Mouse (Mus musculus): Measurements from ENCODE around the gene Apold1. TPM values are rescaled to one million over a fixed set of nuclear protein-coding genes. Genes with fewer than 3 reads are reported as not detected.

Apold1 gene
- polyA plus RNA-seq, 1 experiment from 2014 or later, result 2.7 TPM

GRCm38 (mm10) chr6:134951364-134951763 lies 30.2 kb upstream of the Apold1 start:
- Histone ChIP-seq H3K27ac (replicated peaks) (no peak overlapping the region), H3K36me3 (replicated peaks) (peaks cover 20% of the 10 kb centered on the region), H3K4me1 (peaks cover 5% of the 10 kb centered on the region; the same call in 1 of the 2 replicates), H3K9me3 (no peaks in the 10 kb centered on the region), H3K27me3 (replicated peaks; ENCODE audit: low read depth, poor library complexity, severe bottlenecking) (no peaks in the 10 kb centered on the region), H3K4me3 (no peak overlapping the region)
- WGBS, result 67% methylated on average over 5 of the region's 5 CpGs
- no peak for DNase-seq (ENCODE audit: low spot score)

DNA sequence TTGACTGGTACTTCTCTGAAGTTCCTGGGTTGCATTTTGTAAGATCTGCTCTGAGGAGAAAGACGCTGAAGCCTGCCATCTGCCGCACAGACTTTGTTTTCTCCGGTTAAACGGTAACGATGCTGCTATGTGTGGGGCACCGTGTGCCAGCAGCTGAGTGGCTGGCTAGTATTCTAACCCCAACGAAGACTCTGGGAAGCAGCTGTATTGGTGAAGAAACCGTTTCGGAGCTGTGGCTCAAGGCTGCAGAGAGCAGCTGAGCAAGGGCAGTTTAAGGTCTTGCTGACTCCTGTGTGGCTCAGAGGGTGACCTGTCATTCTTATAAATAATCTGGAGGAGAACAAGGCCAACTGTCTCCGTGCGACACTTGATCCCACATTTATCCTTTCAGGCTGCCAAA lies 27.5 kb upstream of the Apold1 start:
- H3K9me3 ChIP-seq, result no peaks in the 10 kb centered on the region
- H3K27ac ChIP-seq (replicated peaks), result no peak overlapping the region
- H3K36me3 ChIP-seq (replicated peaks), result peaks cover 22% of the 10 kb centered on the region
- no peak for DNase-seq (ENCODE audit: low spot score)
- H3K4me1 ChIP-seq, result peaks cover 5% of the 10 kb centered on the region; the same call in 1 of the 2 replicates
- no peak overlapping the region for H3K4me3 ChIP-seq
- WGBS, result 80% methylated on average over 11 of the region's 11 CpGs
- H3K27me3 ChIP-seq (replicated peaks; ENCODE audit: low read depth, poor library complexity, severe bottlenecking), result no peaks in the 10 kb centered on the region

DNA sequence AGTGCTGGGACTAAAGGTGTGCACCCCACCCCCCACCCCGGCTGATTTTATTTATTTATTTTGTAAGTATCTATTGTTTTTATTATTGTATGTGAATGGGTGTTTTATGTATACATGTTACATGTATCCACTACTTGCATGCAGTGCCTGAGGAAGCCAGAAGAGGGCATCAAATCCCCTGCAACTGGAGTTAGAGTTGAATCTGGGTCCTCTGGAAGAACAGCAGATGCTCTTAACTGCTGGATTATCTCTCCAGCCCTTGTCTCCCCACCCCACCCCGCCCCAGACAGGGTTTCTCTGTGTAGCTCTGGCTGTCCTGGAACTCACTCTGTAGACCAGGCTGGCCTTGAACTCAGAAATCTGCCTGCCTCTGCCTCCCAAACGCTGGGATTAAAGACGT lies 25.1 kb upstream of the Apold1 start:
- Histone ChIP-seq H3K27me3 (replicated peaks; ENCODE audit: low read depth, poor library complexity, severe bottlenecking) (no peaks in the 10 kb centered on the region), H3K4me3 (no peak overlapping the region), H3K9me3 (no peaks in the 10 kb centered on the region), H3K36me3 (replicated peaks) (peaks cover 15% of the 10 kb centered on the region), H3K27ac (replicated peaks) (no peak overlapping the region), H3K4me1 (peaks cover 22% of the 10 kb centered on the region)
- 83% methylated on average over 4 of the region's 4 CpGs for WGBS
- no peak for DNase-seq (ENCODE audit: low spot score)

GRCm38 (mm10) chr6:134961286-134961685 lies 20.2 kb upstream of the Apold1 start:
- 47% methylated on average over 5 of the region's 5 CpGs for WGBS
- no peak overlapping the region for H3K27ac ChIP-seq (replicated peaks)
- H3K4me1 ChIP-seq, result peaks cover 31% of the 10 kb centered on the region
- no peaks in the 10 kb centered on the region for H3K27me3 ChIP-seq (replicated peaks; ENCODE audit: low read depth, poor library complexity, severe bottlenecking)
- H3K9me3 ChIP-seq, result no peaks in the 10 kb centered on the region
- no peak overlapping the region for H3K4me3 ChIP-seq
- DNase-seq (ENCODE audit: low spot score), result no peak
- H3K36me3 ChIP-seq (replicated peaks), result peaks cover 3% of the 10 kb centered on the region

- Histone ChIP-seq H3K27ac (replicated peaks) (0 out of 2 replicates have a peak overlapping the region, but pooled peaks have one; percentile 24), H3K4me1 (peaks cover 31% of the 10 kb centered on the region), H3K9me3 (no peaks in the 10 kb centered on the region), H3K27me3 (replicated peaks; ENCODE audit: low read depth, poor library complexity, severe bottlenecking) (no peaks in the 10 kb centered on the region), H3K36me3 (replicated peaks) (no peaks in the 10 kb centered on the region), H3K4me3 (no peak overlapping the region)
- DNase-seq (ENCODE audit: low spot score), result no peak
- 41% methylated on average over 9 of the region's 9 CpGs for WGBS
These were observed 19.5 kb upstream of the Apold1 start for GRCm38 (mm10) chr6:134961858-134962517.

DNA sequence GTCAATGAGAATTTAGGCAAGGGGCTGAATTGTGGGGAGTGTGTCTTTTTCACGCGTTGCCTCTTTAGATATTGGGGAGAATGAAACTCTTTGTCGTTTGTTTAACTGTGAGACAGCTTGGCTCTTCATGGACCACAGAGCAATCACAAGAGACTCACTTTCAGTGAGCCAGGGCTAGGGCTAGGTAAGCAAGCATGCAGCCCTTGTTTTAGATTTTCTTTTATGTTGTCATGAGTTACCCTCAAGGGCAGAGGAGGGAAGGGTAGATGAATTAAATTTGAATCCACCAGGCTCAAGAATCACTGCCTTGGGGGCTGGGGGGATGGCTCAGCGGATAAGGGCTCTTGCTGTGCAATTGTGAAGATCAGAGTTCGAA lies 19.0 kb upstream of the Apold1 start:
- H3K4me1 ChIP-seq, result peaks cover 31% of the 10 kb centered on the region
- H3K9me3 ChIP-seq, result no peaks in the 10 kb centered on the region
- H3K27ac ChIP-seq (replicated peaks), result peak overlapping the region; percentile 24; the same call in 1 of the 2 replicates
- 39% methylated on average over 5 of the region's 5 CpGs for WGBS
- DNase-seq (ENCODE audit: low spot score), result no peak
- no peaks in the 10 kb centered on the region for H3K27me3 ChIP-seq (replicated peaks; ENCODE audit: low read depth, poor library complexity, severe bottlenecking)
- H3K36me3 ChIP-seq (replicated peaks), result no peaks in the 10 kb centered on the region
- no peak overlapping the region for H3K4me3 ChIP-seq

- no peak overlapping the region for H3K27ac ChIP-seq (replicated peaks)
- H3K9me3 ChIP-seq, result no peaks in the 10 kb centered on the region
- DNase-seq (ENCODE audit: low spot score), result no peak
- no peak overlapping the region for H3K4me3 ChIP-seq
- peaks cover 31% of the 10 kb centered on the region for H3K4me1 ChIP-seq
- WGBS, result 75% methylated on average over 2 of the region's 2 CpGs
- H3K27me3 ChIP-seq (replicated peaks; ENCODE audit: low read depth, poor library complexity, severe bottlenecking), result no peaks in the 10 kb centered on the region
- H3K36me3 ChIP-seq (replicated peaks), result no peaks in the 10 kb centered on the region
These were observed 17.6 kb upstream of the Apold1 start for GRCm38 (mm10) chr6:134963910-134964309.

GRCm38 (mm10) chr6:134966681-134967080 lies 14.8 kb upstream of the Apold1 start:
- peaks cover 12% of the 10 kb centered on the region for H3K4me1 ChIP-seq
- H3K9me3 ChIP-seq, result no peaks in the 10 kb centered on the region
- no peak overlapping the region for H3K27ac ChIP-seq (replicated peaks)
- no peak overlapping the region for H3K4me3 ChIP-seq
- H3K27me3 ChIP-seq (replicated peaks; ENCODE audit: low read depth, poor library complexity, severe bottlenecking), result no peaks in the 10 kb centered on the region
- H3K36me3 ChIP-seq (replicated peaks), result no peaks in the 10 kb centered on the region
- DNase-seq (ENCODE audit: low spot score), result no peak
- 87% methylated on average over 5 of the region's 5 CpGs for WGBS

GRCm38 (mm10) chr6:134968326-134968725 lies 13.2 kb upstream of the Apold1 start:
- no peak overlapping the region for H3K4me3 ChIP-seq
- H3K27me3 ChIP-seq (replicated peaks; ENCODE audit: low read depth, poor library complexity, severe bottlenecking), result no peaks in the 10 kb centered on the region
- no peak for DNase-seq (ENCODE audit: low spot score)
- H3K4me1 ChIP-seq, result no peaks in the 10 kb centered on the region
- no peak overlapping the region for H3K27ac ChIP-seq (replicated peaks)
- 91% methylated on average over 1 of the region's 1 CpGs for WGBS
- no peaks in the 10 kb centered on the region for H3K9me3 ChIP-seq
- H3K36me3 ChIP-seq (replicated peaks), result no peaks in the 10 kb centered on the region

DNA sequence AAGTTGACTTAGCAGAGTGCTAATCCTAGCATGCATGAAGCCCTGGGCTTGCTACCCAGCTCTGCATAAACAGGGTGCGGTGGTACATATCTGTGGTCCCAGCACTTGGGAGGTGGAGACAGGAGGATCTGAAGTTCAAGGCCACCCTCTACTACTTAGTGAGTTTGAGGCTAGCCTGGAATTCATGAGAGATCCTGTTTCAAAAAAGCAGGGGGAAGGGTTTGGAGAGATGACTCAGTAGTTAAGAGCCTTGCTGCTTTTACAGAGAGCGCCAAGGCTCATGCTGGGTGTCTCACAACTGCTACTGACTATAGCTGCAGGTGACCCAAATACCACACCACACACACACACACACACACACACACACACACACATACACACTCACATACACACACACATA lies 12.0 kb upstream of the Apold1 start:
- no peaks in the 10 kb centered on the region for H3K9me3 ChIP-seq
- H3K27me3 ChIP-seq (replicated peaks; ENCODE audit: low read depth, poor library complexity, severe bottlenecking), result no peaks in the 10 kb centered on the region
- DNase-seq (ENCODE audit: low spot score), result no peak
- no peaks in the 10 kb centered on the region for H3K4me1 ChIP-seq
- H3K4me3 ChIP-seq, result no peak overlapping the region
- H3K36me3 ChIP-seq (replicated peaks), result no peaks in the 10 kb centered on the region
- 92% methylated on average over 2 of the region's 2 CpGs for WGBS
- H3K27ac ChIP-seq (replicated peaks), result no peak overlapping the region

GRCm38 (mm10) chr6:134972096-134972495 lies 9.4 kb upstream of the Apold1 start:
- no peaks in the 10 kb centered on the region for H3K27me3 ChIP-seq (replicated peaks; ENCODE audit: low read depth, poor library complexity, severe bottlenecking)
- no peak for DNase-seq (ENCODE audit: low spot score)
- 54% methylated on average over 4 of the region's 4 CpGs for WGBS
- H3K36me3 ChIP-seq (replicated peaks), result no peaks in the 10 kb centered on the region
- peaks cover 16% of the 10 kb centered on the region for H3K4me1 ChIP-seq
- H3K4me3 ChIP-seq, result no peak overlapping the region
- no peak overlapping the region for H3K27ac ChIP-seq (replicated peaks)
- H3K9me3 ChIP-seq, result no peaks in the 10 kb centered on the region

GRCm38 (mm10) chr6:134976628-134977027 lies 4.9 kb upstream of the Apold1 start:
- Histone ChIP-seq H3K4me3 (no peak overlapping the region), H3K36me3 (replicated peaks) (no peaks in the 10 kb centered on the region), H3K9me3 (no peaks in the 10 kb centered on the region), H3K27me3 (replicated peaks; ENCODE audit: low read depth, poor library complexity, severe bottlenecking) (0 out of 2 replicates have a peak, but pooled peaks cover 5% of the 10 kb centered on the region), H3K27ac (replicated peaks) (no peak overlapping the region), H3K4me1 (peaks cover 26% of the 10 kb centered on the region)
- DNase-seq (ENCODE audit: low spot score), result no peak
- WGBS, result 68% methylated on average over 6 of the region's 6 CpGs

GRCm38 (mm10) chr6:134983529-134984370 lies 2.2 kb downstream of the Apold1 start:
- peak; percentile 93 for DNase-seq (ENCODE audit: low spot score)
- peak overlapping the region; percentile 68 for H3K4me3 ChIP-seq
- H3K27ac ChIP-seq (replicated peaks), result peak overlapping the region; percentile 77
- H3K27me3 ChIP-seq (replicated peaks; ENCODE audit: low read depth, poor library complexity, severe bottlenecking), result peaks cover 30% of the 10 kb centered on the region
- WGBS, result 3% methylated on average over 62 of the region's 62 CpGs
- no peaks in the 10 kb centered on the region for H3K36me3 ChIP-seq (replicated peaks)
- peaks cover 31% of the 10 kb centered on the region for H3K4me1 ChIP-seq
- H3K9me3 ChIP-seq, result no peaks in the 10 kb centered on the region
